Mouse (Mus musculus) 416B (cell line): ENCODE results near the gene Irf7.
A peak's percentile ranks its signal among the peaks of the same experiment; 100 is the strongest.
"Not testable (repeated sequence)": the region's sequence is repeated elsewhere in the genome, so short reads cannot be mapped to it uniquely, and the experiment has no call there.

Experiments
- DNase-seq: peaks from one replicate; pipeline ENCODE4 v3.0.0; 2011; ENCODE audit warnings: low read depth

The Irf7 gene

GRCm38 (mm10) chr7:141275356-141275755, 9.1 kb upstream of the Irf7 start:
- no peak for DNase-seq

DNA sequence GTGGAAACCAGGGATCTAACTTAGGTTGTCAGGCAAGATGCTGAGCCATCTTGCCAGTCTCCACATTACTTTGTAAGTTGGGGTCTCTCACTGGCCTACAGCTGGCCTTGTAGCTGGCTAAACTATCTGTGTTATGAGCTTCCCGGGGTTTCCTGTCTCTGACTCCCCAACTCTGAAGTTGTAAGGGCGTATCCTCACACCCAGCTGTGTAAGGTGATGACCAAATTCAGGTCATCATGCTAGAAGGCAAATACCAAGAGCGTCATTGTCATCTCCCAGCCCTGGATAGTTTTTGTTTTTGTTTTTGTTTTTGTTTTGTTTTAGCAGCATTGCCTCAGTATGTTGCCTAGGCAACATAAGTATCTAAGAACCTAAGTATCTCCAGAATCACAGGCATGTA, 4.3 kb upstream of the Irf7 start:
- DNase-seq, result no peak

- peak; percentile 54 for DNase-seq
Measured at GRCm38 (mm10) chr7:141269273-141269545, 2.9 kb upstream of the Irf7 start.

- DNase-seq, result peak; percentile 77
Measured at GRCm38 (mm10) chr7:141268466-141269272, 2.4 kb upstream of the Irf7 start.

GRCm38 (mm10) chr7:141265411-141265738, 906 bp downstream of the Irf7 start:
- peak; percentile 11 for DNase-seq

- DNase-seq, result peak; percentile 57
Measured at GRCm38 (mm10) chr7:141264761-141265410, 1.4 kb downstream of the Irf7 start.

DNA sequence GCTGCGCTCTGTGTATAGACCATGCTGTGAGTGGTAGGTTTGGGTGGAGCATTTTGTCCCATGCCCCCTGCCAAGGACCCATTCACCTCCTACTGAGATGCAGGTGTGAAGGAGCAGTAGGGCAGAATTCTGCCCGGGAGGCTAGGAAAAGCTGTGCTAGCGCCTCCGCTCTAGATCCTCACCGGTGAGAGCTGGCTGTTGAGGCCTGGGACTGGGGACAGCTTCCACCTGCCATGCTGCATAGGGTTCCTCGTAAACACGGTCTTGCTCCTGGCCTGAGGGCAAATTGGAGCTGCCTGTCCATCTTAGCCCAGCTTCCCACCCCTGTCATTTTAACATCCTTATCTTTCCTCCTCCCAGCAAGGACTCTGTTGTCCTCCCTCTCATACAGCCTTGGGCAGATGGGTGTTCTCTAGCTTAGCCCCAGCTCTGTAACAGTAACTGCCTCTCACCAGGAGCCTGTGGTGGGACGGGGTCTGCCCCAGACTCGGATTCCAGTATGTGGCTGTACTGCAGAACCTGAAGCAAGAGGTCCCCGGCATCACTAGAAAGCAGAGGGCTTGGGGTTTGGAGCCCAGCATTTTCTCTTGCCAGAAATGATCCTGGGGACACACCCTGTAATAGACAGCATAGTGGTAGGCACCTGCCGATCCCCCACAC, 2.1 kb downstream of the Irf7 start:
- DNase-seq, result no peak

DNA sequence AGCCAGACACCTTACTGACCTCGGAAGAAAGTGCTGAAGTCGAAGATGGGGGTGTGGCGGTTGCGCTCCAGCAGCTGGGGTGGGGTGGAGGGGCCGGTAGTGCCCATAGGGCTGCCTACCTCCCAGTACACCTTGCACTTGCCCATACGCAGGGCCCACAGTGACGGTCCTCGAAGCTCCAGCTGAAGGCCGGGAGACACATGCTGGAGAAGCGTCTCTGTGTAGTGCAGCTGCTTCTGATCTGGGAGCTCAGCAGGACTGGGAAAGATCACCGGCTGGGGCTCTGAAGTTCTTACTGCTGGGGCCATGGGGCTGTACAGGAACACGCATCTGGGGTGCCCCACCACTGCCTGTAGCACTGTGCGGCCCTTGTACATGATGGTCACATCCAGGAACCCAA, 2.6 kb downstream of the Irf7 start:
- no peak for DNase-seq

- no peak for DNase-seq
Measured at GRCm38 (mm10) chr7:141261480-141261879, 4.8 kb downstream of the Irf7 start.

DNA sequence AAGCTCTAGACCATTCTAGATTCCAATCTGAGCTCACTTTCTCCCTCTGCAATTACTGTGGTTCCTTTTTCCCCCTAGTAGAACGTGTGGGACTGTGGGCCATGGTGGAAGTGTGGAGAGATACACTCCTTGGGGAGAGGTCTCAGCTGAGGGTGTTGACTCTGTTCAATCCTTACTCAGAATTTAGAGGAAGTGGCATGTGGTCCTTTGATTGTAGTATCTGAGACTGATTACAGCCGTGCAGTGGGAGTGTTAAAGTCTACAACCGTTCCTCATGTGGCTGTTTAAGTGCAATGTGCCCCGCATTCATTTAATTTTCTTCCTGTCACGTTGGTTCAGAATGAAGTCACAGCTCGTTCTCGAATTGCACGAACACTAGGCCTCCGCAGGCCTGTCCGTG, 10.1 kb downstream of the Irf7 start:
- DNase-seq, result no peak

- not testable (repeated sequence) for DNase-seq
Measured at GRCm38 (mm10) chr7:141250486-141250885, 15.8 kb downstream of the Irf7 start.

GRCm38 (mm10) chr7:141231551-141231950, 34.7 kb downstream of the Irf7 start:
- no peak for DNase-seq

- no peak for DNase-seq
Measured at GRCm38 (mm10) chr7:141231111-141231510, 35.2 kb downstream of the Irf7 start.

DNA sequence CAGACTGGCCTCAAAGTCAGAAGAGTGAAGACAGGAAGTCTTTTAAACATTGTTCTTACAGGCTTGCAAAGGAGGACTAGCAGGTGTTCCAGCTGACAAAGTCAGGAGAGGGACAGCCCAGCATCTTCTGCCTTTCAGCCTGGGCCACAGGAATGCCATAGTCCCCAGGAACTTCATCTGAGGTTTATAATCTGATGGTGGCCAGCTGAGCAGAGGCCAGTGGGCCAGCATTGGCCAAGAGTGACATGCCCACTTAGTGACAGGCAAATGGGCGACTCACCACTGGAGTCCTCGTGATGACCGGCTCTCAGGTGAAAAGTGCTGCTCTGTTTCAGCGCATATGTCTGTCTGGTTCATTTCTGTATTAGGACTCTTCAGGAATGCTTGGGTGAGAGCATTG, 35.7 kb downstream of the Irf7 start:
- no peak for DNase-seq

DNA sequence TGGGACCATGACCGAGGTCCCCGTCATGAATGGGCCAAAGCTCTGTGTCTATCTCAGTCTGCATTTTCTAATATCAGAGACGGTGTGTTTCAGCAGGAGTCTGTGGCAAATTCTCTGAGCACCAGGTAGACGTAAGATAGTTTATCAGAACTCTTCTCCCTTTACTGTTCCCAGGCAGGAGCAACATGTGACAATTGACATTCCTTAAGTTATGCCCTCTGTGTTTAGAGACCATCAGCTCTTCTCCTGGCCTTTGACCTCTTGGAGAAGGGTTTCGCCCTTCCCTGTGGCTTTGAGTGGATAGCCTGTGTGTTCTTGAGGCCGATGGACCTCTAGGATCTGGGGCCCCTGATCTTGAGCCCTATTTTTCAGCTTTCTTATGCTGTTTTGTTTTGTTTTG, 36.6 kb downstream of the Irf7 start:
- no peak for DNase-seq

DNA sequence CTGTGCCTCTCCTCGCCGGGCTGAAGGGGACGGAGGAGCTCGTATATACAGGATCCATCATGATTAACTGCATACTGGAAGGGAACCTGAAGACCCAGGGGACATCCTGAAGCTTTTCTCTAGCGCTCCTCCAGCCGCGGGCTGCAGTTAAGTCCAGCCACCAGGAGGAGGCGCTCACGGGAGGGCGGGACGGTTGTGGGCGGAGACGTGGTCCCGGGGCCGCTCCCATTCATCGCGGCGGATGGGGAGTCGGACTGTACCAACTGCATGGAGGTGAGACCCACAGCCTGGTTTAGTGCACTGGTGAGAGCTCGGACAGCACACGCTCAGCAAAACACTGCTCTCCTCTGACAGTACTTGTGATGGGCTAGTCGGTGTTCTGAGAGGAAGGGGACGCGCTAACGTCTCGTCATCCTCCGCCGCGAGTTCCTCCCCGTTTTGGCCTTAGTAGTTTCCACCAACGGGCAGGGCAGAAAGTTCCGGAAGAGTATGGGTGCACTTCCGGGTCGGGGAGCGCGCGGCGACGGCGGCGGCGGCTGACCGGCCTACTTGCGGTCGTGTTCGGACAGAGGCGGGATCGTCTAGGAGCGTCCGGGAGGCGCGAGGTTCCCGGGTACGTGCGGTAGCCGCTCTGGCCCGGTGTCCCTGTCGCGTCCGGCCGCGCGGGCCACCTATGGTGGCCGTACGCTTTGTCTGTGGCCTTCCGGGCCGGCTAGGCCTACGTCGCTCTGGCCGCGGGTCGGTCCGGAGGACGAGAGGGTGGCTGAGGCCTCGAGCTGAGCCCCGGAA, 37.8 kb downstream of the Irf7 start, which contains the start of gene Phrf1:
Gene Phrf1, plus strand, starts transcription at position 506 of the 789 bp plus-strand sequence.
- DNase-seq, result peak; percentile 95

DNA sequence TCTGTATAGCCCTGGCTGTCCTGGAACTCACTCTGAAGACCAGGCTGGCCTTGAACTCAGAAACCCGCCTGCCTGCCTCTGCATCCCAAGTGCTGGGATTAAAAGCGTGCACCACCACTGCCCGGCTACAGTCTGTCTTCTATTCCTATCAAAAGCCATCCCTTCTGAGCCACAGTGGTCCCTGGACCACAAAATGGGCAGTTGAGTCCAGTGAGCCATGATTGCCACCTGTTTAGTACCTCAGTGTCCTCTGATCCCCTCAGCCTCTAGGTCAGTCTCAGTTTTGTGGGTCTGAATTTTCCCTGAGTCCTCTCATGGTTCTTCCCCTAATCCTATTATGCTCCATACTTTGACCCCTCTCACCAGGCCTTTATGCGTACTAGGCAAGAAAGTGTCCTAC, 38.5 kb downstream of the Irf7 start:
- DNase-seq, result no peak

GRCm38 (mm10) chr7:141226535-141226934, 39.7 kb downstream of the Irf7 start:
- peak; percentile 30 for DNase-seq

DNA sequence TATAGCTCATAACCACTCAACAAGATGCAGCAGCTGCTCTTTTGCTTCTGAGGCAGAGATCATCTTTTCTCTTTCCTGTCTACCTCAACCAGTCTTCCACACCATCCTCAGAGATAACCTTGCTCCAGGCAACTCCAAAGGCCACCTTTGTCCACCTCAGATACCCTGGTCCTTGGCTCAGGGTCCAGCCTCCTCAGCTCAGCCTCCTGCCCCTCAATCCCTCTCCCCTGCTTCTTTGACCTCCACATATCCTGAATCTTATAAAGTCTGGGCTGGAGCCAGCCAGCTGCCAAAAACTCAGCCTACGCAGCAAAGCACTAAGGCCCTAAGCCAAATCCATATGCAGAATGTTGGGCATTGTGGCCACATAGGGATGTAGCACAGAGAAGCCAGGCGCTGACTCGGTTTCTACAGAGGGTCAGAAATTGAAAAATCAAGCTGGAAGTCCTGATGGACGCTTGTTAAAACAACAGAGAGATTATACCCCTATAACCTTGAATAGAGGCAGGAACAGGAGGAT, 43.5 kb downstream of the Irf7 start:
- DNase-seq, result no peak

- no peak for DNase-seq
Measured at GRCm38 (mm10) chr7:141222126-141222467, 44.2 kb downstream of the Irf7 start.

DNA sequence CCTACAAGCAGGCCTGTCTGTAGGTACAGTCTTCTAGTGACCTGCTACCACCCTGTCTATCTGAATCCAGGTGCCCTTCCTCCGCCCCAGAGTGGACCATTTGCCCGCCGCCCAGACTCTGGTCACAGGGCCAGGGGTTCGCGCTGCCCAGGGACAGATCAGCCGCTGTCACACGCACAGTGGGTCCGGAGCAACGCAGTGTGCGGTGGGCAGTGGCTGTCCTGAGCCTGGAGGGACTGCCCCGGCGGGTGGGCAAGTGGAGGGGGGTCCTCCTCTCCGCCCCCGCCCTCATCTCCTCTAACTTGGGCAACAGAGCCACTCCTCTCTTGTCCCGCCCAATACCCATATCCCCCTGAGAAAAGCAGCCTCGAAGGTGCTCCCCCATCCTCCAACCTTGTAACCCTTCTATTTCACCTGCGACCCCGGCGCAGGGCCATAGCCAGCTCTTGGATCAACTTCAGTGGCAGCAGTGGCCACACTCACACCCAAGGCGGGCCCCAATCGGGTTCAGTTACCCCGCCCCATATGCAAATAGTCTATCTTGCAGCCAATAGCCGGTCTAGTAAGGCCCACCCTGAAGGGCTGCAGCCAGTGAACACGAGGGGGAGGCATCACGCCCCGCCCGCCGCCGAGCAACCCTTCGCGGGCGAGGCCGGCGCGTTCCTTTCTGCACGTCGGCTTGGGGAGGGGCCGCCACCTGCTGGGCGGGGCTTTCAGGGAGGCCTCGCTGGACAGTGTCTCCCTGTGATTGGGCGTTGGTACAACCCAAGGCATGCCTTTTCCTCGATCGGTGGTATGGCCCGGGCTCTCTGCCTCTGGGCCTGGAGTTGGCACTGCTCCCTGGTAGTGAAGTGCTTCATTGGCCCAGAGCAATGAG, 44.8 kb downstream of the Irf7 start:
- peak; percentile 99 for DNase-seq
